Comparison of ENCODE assay signal across 23 mouse cellular contexts in the genomic region with DNA sequence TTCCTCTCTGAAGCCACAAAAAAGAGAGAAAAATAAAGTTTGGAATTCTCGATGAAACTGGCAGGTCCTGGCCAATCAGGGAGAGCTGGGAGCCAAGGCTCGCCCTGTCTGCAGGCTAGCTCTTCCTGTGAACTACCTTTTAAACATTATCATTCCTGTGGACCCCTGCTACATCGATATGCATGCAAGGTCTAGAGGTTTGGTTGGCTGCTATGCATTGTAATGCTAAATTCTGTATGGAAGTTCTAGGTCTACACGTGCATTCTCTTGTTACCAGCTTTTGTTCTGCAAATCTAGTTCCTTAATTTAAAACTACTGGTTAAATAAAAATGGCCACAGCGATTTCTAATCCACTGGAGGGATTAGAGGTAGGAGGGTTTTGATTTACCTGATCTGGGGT. TPM values are rescaled to one million over a fixed set of nuclear protein-coding genes. Genes with fewer than 3 reads are reported as not detected.
DNase-seq lines count a peak whose midpoint lies in the region; TF ChIP-seq lines count a peak whose summit lies in the region.
"Had no signal": no experiment of that assay in that cellular context is flagged by ENCODE, and none has a peak within 500 bp of the region (broad histone marks: within the 10 kb centered on the region; RNA-seq: fewer than 3 reads in every experiment).

No protein-coding gene starts in this region.

- H3K9ac ChIP-seq in heart, adult 2 months (ENCODE audit: low read depth, low read length), result no peak overlapping the region
- H3K9ac ChIP-seq in ES-Bruce4 (ENCODE audit: low read depth, poor library complexity, severe bottlenecking) (0 out of 2 replicates have a peak overlapping the region, but pooled peaks have one; percentile 4), ES-E14 (ENCODE audit: insufficient read depth, low read depth, low read length, poor library complexity, severe bottlenecking) (peak overlapping the region; percentile 64; the same call in 1 of the 2 replicates)
- H3K9ac ChIP-seq: embryonic facial prominence, embryonic 12.5 days; forebrain, embryonic 13.5 days; forebrain, embryonic 15.5 days; forebrain, postnatal 0 days had no signal

- H3K36me3 ChIP-seq in heart, adult 2 months (ENCODE audit: control insufficient read depth, insufficient read depth, low read length), result no peaks in the 10 kb centered on the region
- H3K36me3 ChIP-seq in ES-Bruce4 (ENCODE audit: control insufficient read depth, insufficient read depth, low read length, poor library complexity, severe bottlenecking) (no peaks in the 10 kb centered on the region), ES-E14 (ENCODE audit: control insufficient read depth, insufficient read depth, low read length, poor library complexity, severe bottlenecking) (no peaks in the 10 kb centered on the region)
- H3K36me3 ChIP-seq: embryonic facial prominence, embryonic 10.5 days; embryonic facial prominence, embryonic 12.5 days; forebrain, embryonic 15.5 days had no signal

- no peak overlapping the region for H3K27ac ChIP-seq in heart, adult 2 months
- peak overlapping the region; percentile 90 for H3K27ac ChIP-seq in ES-Bruce4 (ENCODE audit: insufficient read depth, low read length)
- H3K27ac ChIP-seq in ES-E14 (ENCODE audit: insufficient read depth, low read depth, low read length, poor library complexity, severe bottlenecking), result peak overlapping the region; percentile 90; the same call in 1 of the 2 replicates
- H3K27ac ChIP-seq: embryonic facial prominence, embryonic 10.5 days; embryonic facial prominence, embryonic 12.5 days; forebrain, embryonic 13.5 days; forebrain, embryonic 15.5 days had no signal

- in situ Hi-C loops in ES-E14 (cut with MboI; ENCODE audit: low sequenced_read_pairs in 2 of 2, unreplicated experiment in 2 of 2), result loop anchor here in 1 of 2 experiments (25.0 kb wide), 1 partner anchor 251 kb away; a partner anchor contains a TSS

- peak; percentile 25 for DNase-seq in heart, adult 11 months
- no peak for DNase-seq in heart, adult 2 months
- DNase-seq in ES-E14 (ENCODE audit: low read depth, low spot score), result no peak
- peak; percentile 83 for DNase-seq in ZHBTc4 (ENCODE audit: low read depth, low spot score)
- no peak for DNase-seq in embryo, embryonic 11 days
- DNase-seq in layer of hippocampus, postnatal 36 days, result no peak
- no peak for DNase-seq in testis, postnatal 14 days (ENCODE audit: low spot score)
- DNase-seq: adrenal gland, adult 2 months; adrenal gland, postnatal 10 days; adrenal gland, postnatal 25 days; cerebellum, adult 11 months; cerebellum, adult 18-20 months; cerebellum, adult 8-10 months; cerebellum, adult 9-11 months; cerebellum, postnatal 14 days; cerebellum, postnatal 36 days; forebrain, postnatal 0 days had no signal

- no peak overlapping the region for H3K4me3 ChIP-seq in heart, adult 2 months
- H3K4me3 ChIP-seq in ES-Bruce4 (ENCODE audit: low read depth, low read length) (no peak overlapping the region), ES-E14 (ENCODE audit: insufficient read depth in 1 of 2, low read depth in 1 of 2, low read length in 2 of 2, poor library complexity in 1 of 2, severe bottlenecking in 1 of 2) (peak overlapping the region in 1 of 2 experiments; percentile 36; a peak in 1 of 4 replicates)
- H3K4me3 ChIP-seq: embryonic facial prominence, embryonic 10.5 days; embryonic facial prominence, embryonic 12.5 days; forebrain, embryonic 13.5 days; forebrain, embryonic 15.5 days had no signal

- no peaks in the 10 kb centered on the region for H3K4me1 ChIP-seq in heart, adult 2 months (ENCODE audit: control insufficient read depth, insufficient read depth, low read length)
- H3K4me1 ChIP-seq in ES-Bruce4 (ENCODE audit: control insufficient read depth, insufficient read depth, low read length), result peaks cover 6% of the 10 kb centered on the region
- peaks cover 11 to 33% of the 10 kb centered on the region in 2 experiments for H3K4me1 ChIP-seq in ES-E14 (ENCODE audit: control insufficient read depth in 2 of 2, insufficient read depth in 2 of 2, low read length in 2 of 2, poor library complexity in 1 of 2)
- H3K4me1 ChIP-seq: forebrain, embryonic 15.5 days had no signal

- no peaks in the 10 kb centered on the region for H3K27me3 ChIP-seq in heart, adult 2 months (ENCODE audit: control insufficient read depth, insufficient read depth, low read length)
- H3K27me3 ChIP-seq in ES-Bruce4 (ENCODE audit: control insufficient read depth, insufficient read depth, low read length, poor library complexity, severe bottlenecking), result no peaks in the 10 kb centered on the region
- H3K27me3 ChIP-seq: embryonic facial prominence, embryonic 12.5 days; forebrain, embryonic 13.5 days; forebrain, embryonic 15.5 days had no signal

- intact Hi-C loops in heart, adult 2 months (cut with DNase I), result no loop called here

- no peak for TF ChIP-seq POLR2A in heart, adult 2 months (IDR thresholded peaks at IDR 0.05; ENCODE audit: insufficient read depth, low read depth, low read length)
- no peak for TF ChIP-seq POLR2A in ES-Bruce4 (IDR thresholded peaks at IDR 0.05; ENCODE audit: insufficient read depth, low read length)

- TF ChIP-seq EP300 in heart, adult 2 months (IDR thresholded peaks at IDR 0.05; ENCODE audit: insufficient read depth, low read depth, low read length), result no peak
- TF ChIP-seq EP300 in ES-Bruce4 (IDR thresholded peaks at IDR 0.05; ENCODE audit: insufficient read depth, low read depth, low read length), result peak; percentile 53; the same call in 1 of the 2 replicates

- WGBS in heart, adult 2 months, result 66% methylated on average over 5 of the region's 5 CpGs

- no peaks in the 10 kb centered on the region for H3K79me2 ChIP-seq in heart, adult 2 months (replicated peaks; ENCODE audit: control insufficient read depth, insufficient read depth, low read length)

- no peak for TF ChIP-seq CTCF in heart, adult 2 months (IDR thresholded peaks at IDR 0.05)
- no peak for TF ChIP-seq CTCF in ES-Bruce4 (IDR thresholded peaks at IDR 0.05; ENCODE audit: low read depth, low read length)

- H3K9me3 ChIP-seq in ES-Bruce4 (replicated peaks; ENCODE audit: control insufficient read depth, insufficient read depth, low read length, poor library complexity, severe bottlenecking), result no peaks in the 10 kb centered on the region
- no peaks in the 10 kb centered on the region for H3K9me3 ChIP-seq in ES-E14 (ENCODE audit: control insufficient read depth, insufficient read depth, low read depth, low read length)
- H3K9me3 ChIP-seq: embryonic facial prominence, embryonic 10.5 days; embryonic facial prominence, embryonic 12.5 days; forebrain, embryonic 13.5 days; forebrain, embryonic 15.5 days had no signal

TF ChIP-seq in ES-E14, 5 proteins besides CTCF, POLR2A, EP300 and RAD21:
- no peak for TF ChIP-seq HCFC1 (IDR thresholded peaks at IDR 0.05; ENCODE audit: borderline replicate concordance, insufficient read depth, low read length)
- TF ChIP-seq CHD2 (IDR thresholded peaks at IDR 0.05; ENCODE audit: low read depth, low read length), result no peak
- no peak for TF ChIP-seq ZC3H11A (IDR thresholded peaks at IDR 0.05; ENCODE audit: borderline replicate concordance, low read depth, low read length)
- TF ChIP-seq ZNF384 (IDR thresholded peaks at IDR 0.05; ENCODE audit: low read depth, low read length), result no peak
- TF ChIP-seq MAFK (IDR thresholded peaks at IDR 0.05; ENCODE audit: insufficient read depth, low read depth, low read length), result no peak

RNA-seq across cellular contexts. Expression of a gene that starts 3.1 kb away (rescaled TPM):
- total RNA-seq in heart, adult 2 months (2021), result not detected
- polyA plus RNA-seq in heart, adult 2 months (2012; rRNA removed), result 0.10 TPM in 1 of 2 replicates, not detected in the other
- 2.3 TPM in 2 replicates for polyA plus RNA-seq in ES-Bruce4 (2011; ENCODE audit: insufficient read depth, insufficient read length, low read depth, missing spikeins)
- 22.0 and 32.2 TPM in 2 replicates for total RNA-seq in ES-E14 (2012; rRNA removed)
- 1 to 10 TPM; 1.3 to 2.0 TPM for total RNA-seq in layer of hippocampus, postnatal 36 days (2021)
- total RNA-seq: adrenal gland, adult 2 months; adrenal gland, postnatal 10 days; adrenal gland, postnatal 25 days; MEL had no signal
- polyA plus RNA-seq: adrenal gland, adult 2 months; forebrain, embryonic 13.5 days had no signal

Comparison
In these comparisons a context has a peak if more than half of its experiments do, and no peak if none do; other contexts are left out.
1. DNase-seq: peak in heart, adult 11 months (single experiment) and ZHBTc4 (single experiment); none in heart, adult 2 months (0 of 2), ES-E14 (single experiment), embryo, embryonic 11 days (single experiment), layer of hippocampus, postnatal 36 days (0 of 2) and testis, postnatal 14 days (single experiment).